Mouse (Mus musculus) telencephalon, adult 2 months (tissue): ENCODE results near the gene Slc19a1.

Experiments
- DNase-seq: peaks from one replicate; pipeline ENCODE4 v3.0.0-alpha.2; 2011; ENCODE audit warnings: low read depth, low spot score

Slc19a1 gene

GRCm38 (mm10) chr10:77031768-77032375 is at the start of gene Slc19a1:
Gene Slc19a1, plus strand, starts transcription at chr10:77032241.
- DNase-seq, result no peak

- DNase-seq, result no peak
Observed at GRCm38 (mm10) chr10:76988586-76988985, 43.5 kb upstream of the Slc19a1 start.

GRCm38 (mm10) chr10:76992456-76992855 is 39.6 kb upstream of the Slc19a1 start:
- no peak for DNase-seq

GRCm38 (mm10) chr10:76997759-76998513 is 34.1 kb upstream of the Slc19a1 start:
- DNase-seq, result no peak

GRCm38 (mm10) chr10:77004936-77005335 is 27.1 kb upstream of the Slc19a1 start:
- no peak for DNase-seq

GRCm38 (mm10) chr10:77007433-77008108 is 24.5 kb upstream of the Slc19a1 start:
- no peak for DNase-seq

GRCm38 (mm10) chr10:77008109-77008561 is 23.9 kb upstream of the Slc19a1 start:
- no peak for DNase-seq

- no peak for DNase-seq
Observed at GRCm38 (mm10) chr10:77008698-77009097, 23.3 kb upstream of the Slc19a1 start.

- no peak for DNase-seq
Observed at GRCm38 (mm10) chr10:77011681-77012080, 20.4 kb upstream of the Slc19a1 start.

GRCm38 (mm10) chr10:77016080-77016479 is 16.0 kb upstream of the Slc19a1 start:
- DNase-seq, result no peak

GRCm38 (mm10) chr10:77016499-77016898 is 15.5 kb upstream of the Slc19a1 start:
- no peak for DNase-seq

- no peak for DNase-seq
Observed at GRCm38 (mm10) chr10:77017061-77017460, 15.0 kb upstream of the Slc19a1 start.

- DNase-seq, result no peak
Observed at GRCm38 (mm10) chr10:77017662-77018061, 14.4 kb upstream of the Slc19a1 start.

GRCm38 (mm10) chr10:77021399-77022052 is 10.5 kb upstream of the Slc19a1 start:
- no peak for DNase-seq

- no peak for DNase-seq
Observed at GRCm38 (mm10) chr10:77022301-77023130, 9.5 kb upstream of the Slc19a1 start.

GRCm38 (mm10) chr10:77024231-77024630 is 7.8 kb upstream of the Slc19a1 start:
- no peak for DNase-seq

GRCm38 (mm10) chr10:77026944-77027343 is 5.1 kb upstream of the Slc19a1 start:
- DNase-seq, result no peak

- DNase-seq, result no peak
Observed at GRCm38 (mm10) chr10:77028782-77029296, 3.2 kb upstream of the Slc19a1 start.

- no peak for DNase-seq
Observed at GRCm38 (mm10) chr10:77029761-77030160, 2.3 kb upstream of the Slc19a1 start.

- DNase-seq, result no peak
Observed at GRCm38 (mm10) chr10:77030666-77031065, 1.4 kb upstream of the Slc19a1 start.
